Mouse (Mus musculus) G1E (cell line): ENCODE results near the gene Vps50.

Experiments used
- CTCF ChIP-seq: IDR thresholded peaks from 2 replicates; pipeline ENCODE4 v1.5.1; 2012; ENCODE audit warnings: low read depth, low read length, inconsistent platforms, mixed read lengths
- GATA1 ChIP-seq: IDR thresholded peaks from 2 replicates; pipeline ENCODE4 v1.6.1; 2012; ENCODE audit warnings: borderline replicate concordance, low read length, inconsistent platforms, mixed read lengths

GRCm38 (mm10) chr6:3567071-3567610 lies 69.0 kb downstream of the Vps50 start:
- TF ChIP-seq CTCF: no peak
- no peak for TF ChIP-seq GATA1
